Mouse (Mus musculus) liver, postnatal 0 days (tissue): ENCODE data around the gene Gmcl1.

Experiments used
- CTCF ChIP-seq: sonication (generic); IDR thresholded peaks from 2 replicates; pipeline ENCODE4 v1.5.1; 2016; ENCODE audit warnings: antibody characterized with exemption, low read depth
- EP300 ChIP-seq: IDR thresholded peaks from 2 replicates; pipeline ENCODE4 v1.6.1; 2016; ENCODE audit warnings: antibody characterized with exemption, low read depth, mild to moderate bottlenecking

DNA sequence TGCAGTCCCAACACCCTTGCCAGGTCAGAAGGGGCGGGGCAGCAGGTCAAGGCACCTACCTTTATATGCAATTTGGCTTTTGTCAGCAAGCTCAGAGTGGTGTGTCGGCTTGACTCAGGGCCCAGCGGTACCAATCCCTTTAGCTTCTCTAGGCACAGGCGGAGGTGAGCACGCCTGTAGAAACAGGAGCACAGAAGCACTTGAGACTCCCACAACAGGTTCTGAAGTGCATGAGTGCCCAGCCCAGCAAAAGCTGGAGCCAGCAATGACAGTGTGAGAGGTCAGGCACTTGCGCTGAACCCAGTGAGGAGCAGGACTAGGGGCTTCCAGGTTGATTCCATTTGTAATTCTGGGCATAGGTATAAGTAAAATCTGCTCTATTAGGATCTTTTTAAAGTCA is 80.2 kb downstream of the Gmcl1 start:
- no peak for TF ChIP-seq CTCF
- TF ChIP-seq EP300, result no peak
